Mouse (Mus musculus) adrenal gland, postnatal 36 days (tissue): Measurements from ENCODE around the gene Ripk1. TPM values are rescaled to one million over a fixed set of nuclear protein-coding genes. Genes with fewer than 3 reads are reported as not detected.
A peak's percentile ranks its signal among the peaks of the same experiment; 100 is the strongest.

Source experiments
- DNase-seq, 2 experiments: peaks; one replicate each; pipeline ENCODE4 v3.0.0; 2021; ENCODE audit warnings: mixed read lengths in 1 of 2
- long read RNA-seq, 2 experiments: library from polyadenylated mRNA; stranded (forward); transcript quantifications; one replicate each; pipeline ENCODE4 v2.0.0; 2021; ENCODE audit warnings: borderline sequencing depth in 2 of 2
- total RNA-seq, 2 experiments: library from RNA; stranded (reverse); gene quantifications; 2 replicates each; pipeline ENCODE4 v1.2.3; 2021

The Ripk1 gene
- total RNA-seq = 10 to 100 TPM; 29.9 to 35.4 TPM
- long read RNA-seq, experiment 1, transcript Ripk1-201 (11 exons, 3,266 nt) = major isoform, 39 of 45 reads
- long read RNA-seq, experiment 1, partial matches to known transcripts = 5 of 45 reads
- long read RNA-seq, experiment 1, other reads (novel, unspliced or antisense) = 1 of 45 reads
- long read RNA-seq, experiment 2, partial matches to known transcripts = 1 of 4 reads
- long read RNA-seq, experiment 2, other reads (novel, unspliced or antisense) = 0 of 4 reads

GRCm38 (mm10) chr13:34002058-34003006 is at the start of gene Ripk1, which contains the start of gene Serpinb6a:
Gene Ripk1 (plus strand): TSS chr13:34002363.
Gene Serpinb6a (minus strand): TSS chr13:34002794.
- peak; percentile 94 to 95 for DNase-seq

DNA sequence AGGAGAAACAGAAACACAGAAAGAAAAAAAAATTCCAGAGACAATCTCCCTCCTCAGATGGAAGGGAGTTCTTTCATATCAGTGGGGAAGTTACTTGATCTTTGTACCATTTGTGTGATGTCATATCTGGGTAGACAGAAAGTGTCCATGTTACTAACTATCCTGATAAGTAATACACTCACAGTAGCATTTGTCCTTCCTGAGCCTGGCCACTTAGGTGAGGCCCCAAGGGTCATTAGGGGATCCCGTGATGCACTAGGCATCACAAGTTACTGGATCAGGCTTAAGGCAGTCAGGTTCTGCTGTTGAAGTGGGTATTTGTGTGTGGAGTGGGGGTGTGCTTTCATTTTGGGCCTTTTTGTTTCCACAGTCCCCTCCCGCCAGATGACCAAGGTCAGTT is 49.2 kb upstream of the Ripk1 start:
- peak in 1 of 2 experiments; percentile 18 for DNase-seq

- peak in 1 of 2 experiments; percentile 46 for DNase-seq
Measured at GRCm38 (mm10) chr13:33956571-33957421, 45.4 kb upstream of the Ripk1 start.

- no peak for DNase-seq
Measured at GRCm38 (mm10) chr13:33959771-33960170, 42.4 kb upstream of the Ripk1 start.

GRCm38 (mm10) chr13:33964206-33965046 is 37.7 kb upstream of the Ripk1 start, which contains the start of gene Nqo2:
Gene Nqo2 (plus strand): TSS chr13:33964687.
- peak; percentile 84 to 88 for DNase-seq

- DNase-seq = peak; percentile 33 to 45
Measured at GRCm38 (mm10) chr13:33965056-33966024, 36.8 kb upstream of the Ripk1 start.

- DNase-seq = no peak
Measured at GRCm38 (mm10) chr13:33966025-33966412, 36.1 kb upstream of the Ripk1 start.

GRCm38 (mm10) chr13:33966574-33966973 is 35.6 kb upstream of the Ripk1 start:
- no peak for DNase-seq

DNA sequence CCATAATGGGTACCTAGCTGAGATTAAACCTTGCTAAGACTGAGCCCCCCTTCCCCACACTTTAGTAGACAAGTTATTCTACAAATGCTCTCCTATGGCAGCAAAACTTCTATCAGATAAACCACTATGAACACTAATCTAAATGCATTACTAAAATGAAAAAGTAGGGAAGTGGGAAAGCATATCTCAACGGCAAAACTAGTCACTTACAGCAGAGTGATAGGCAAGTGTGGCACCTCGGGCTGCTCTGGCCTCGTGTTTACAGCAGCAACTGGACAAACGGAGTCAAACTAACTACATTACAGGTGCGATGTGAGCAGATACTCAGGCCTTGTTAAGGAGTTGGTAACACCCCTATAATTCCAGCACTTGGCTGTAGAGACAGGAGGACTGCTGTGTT is 12.5 kb upstream of the Ripk1 start:
- no peak for DNase-seq

GRCm38 (mm10) chr13:33995197-33995596 is 7.0 kb upstream of the Ripk1 start:
- DNase-seq = peak; percentile 80 to 85

GRCm38 (mm10) chr13:34003058-34003457 is 895 bp downstream of the Ripk1 start:
- no peak for DNase-seq

GRCm38 (mm10) chr13:34007234-34007633 is 5.1 kb downstream of the Ripk1 start:
- no peak for DNase-seq

- peak in 1 of 2 experiments; percentile 12 for DNase-seq
Measured at GRCm38 (mm10) chr13:34016927-34017569, 14.9 kb downstream of the Ripk1 start.

GRCm38 (mm10) chr13:34018521-34018920 is 16.4 kb downstream of the Ripk1 start:
- no peak for DNase-seq

- no peak for DNase-seq
Measured at GRCm38 (mm10) chr13:34021998-34022397, 19.8 kb downstream of the Ripk1 start.

GRCm38 (mm10) chr13:34032041-34032440 is 29.9 kb downstream of the Ripk1 start:
- DNase-seq = no peak

DNA sequence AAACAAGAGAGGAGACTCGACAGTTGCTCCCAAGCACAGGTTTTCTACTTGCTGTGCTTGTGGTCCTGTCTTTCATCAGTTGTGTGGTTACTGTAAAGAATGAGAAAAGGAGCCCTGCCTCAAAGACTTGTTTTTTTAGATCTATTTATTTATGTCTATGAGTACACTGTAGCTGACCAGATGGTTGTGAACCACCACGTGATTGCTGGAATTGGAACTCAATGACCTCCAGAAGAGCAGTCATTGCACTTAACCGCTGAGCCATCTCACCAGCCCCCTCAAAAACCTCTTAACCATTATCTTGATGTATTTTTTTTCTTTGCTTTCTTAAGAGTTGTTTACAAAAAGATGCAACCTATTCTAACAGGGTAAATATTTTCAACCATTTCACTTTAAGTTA is 33.3 kb downstream of the Ripk1 start:
- no peak for DNase-seq

DNA sequence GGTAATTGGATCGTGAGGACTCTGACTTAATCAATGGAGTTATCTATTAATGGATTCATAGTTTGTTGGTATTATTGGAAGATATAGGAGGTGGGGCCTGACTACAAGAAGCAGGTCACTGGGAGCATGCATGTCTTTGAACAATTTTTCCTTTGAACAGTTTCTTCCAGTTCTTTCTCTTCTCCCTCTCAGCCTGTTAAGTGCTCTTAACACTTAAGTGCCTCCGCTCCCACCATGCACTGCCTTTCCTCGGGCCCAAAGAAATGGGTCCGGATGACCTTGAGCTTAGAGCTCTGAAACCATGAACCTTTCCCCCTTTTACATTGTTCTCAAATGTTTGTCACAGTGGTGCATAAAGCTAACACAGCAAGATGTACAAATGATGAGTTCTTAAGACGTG is 34.6 kb downstream of the Ripk1 start:
- DNase-seq = no peak
